Mouse (Mus musculus) megakaryocyte-erythroid progenitor cell, adult 5-6 weeks (primary cell): ENCODE results near the gene Apoc2. TPM values are rescaled to one million over a fixed set of nuclear protein-coding genes. Genes with fewer than 3 reads are reported as not detected.
"Not testable (repeated sequence)": the region's sequence is repeated elsewhere in the genome, so short reads cannot be mapped to it uniquely, and the experiment has no call there.

Experiments
- ATAC-seq: replicated peaks from 2 replicates; pipeline ENCODE4 v1.8.0; 2016; ENCODE audit warnings: mild to moderate bottlenecking, inconsistent platforms; ENCODE audit not compliant: severe bottlenecking, poor library complexity, low FRiP score, low TSS enrichment
- total RNA-seq, 2 experiments: library from RNA; stranded (forward) in 1 of 2; stranded (reverse) in 1 of 2; fragments of 200-1000, 215-1000 nt in 1 of 2; fragments of >200 nt in 1 of 2; fragmentation: Nextera tagmentation in 1 of 2; gene quantifications; 2 replicates each; pipeline ENCODE4 v1.2.3; 2014 to 2017

Apoc2 gene
- total RNA-seq, 2 experiments from 2014 or later: not detected

- no peak for ATAC-seq
These were observed 22.7 kb upstream of the Apoc2 start for GRCm38 (mm10) chr7:19700299-19701068.

- no peak for ATAC-seq
These were observed 22.0 kb upstream of the Apoc2 start for GRCm38 (mm10) chr7:19699827-19700148.

- ATAC-seq: peak; percentile 65
These were observed 21.4 kb upstream of the Apoc2 start, which contains the start of gene Apoe for GRCm38 (mm10) chr7:19698907-19699826. TSS of gene Apoe (minus strand) at chr7:19699188.

- no peak for ATAC-seq
These were observed 20.5 kb upstream of the Apoc2 start for GRCm38 (mm10) chr7:19697949-19698906.

GRCm38 (mm10) chr7:19696336-19696873 is 18.7 kb upstream of the Apoc2 start:
- ATAC-seq: no peak

- ATAC-seq: no peak
These were observed 18.1 kb upstream of the Apoc2 start for GRCm38 (mm10) chr7:19695881-19696280.

- ATAC-seq: no peak
These were observed 17.5 kb upstream of the Apoc2 start for GRCm38 (mm10) chr7:19695213-19695594.

- ATAC-seq: no peak
These were observed 16.8 kb upstream of the Apoc2 start for GRCm38 (mm10) chr7:19694336-19695212.

- no peak for ATAC-seq
These were observed 15.7 kb upstream of the Apoc2 start for GRCm38 (mm10) chr7:19693421-19693820.

GRCm38 (mm10) chr7:19691873-19692865 is 14.4 kb upstream of the Apoc2 start, which contains the start of gene Apoc1:
TSS of gene Apoc1 (minus strand) at chr7:19692660.
- ATAC-seq: no peak

GRCm38 (mm10) chr7:19691434-19691833 is 13.7 kb upstream of the Apoc2 start:
- no peak for ATAC-seq

- ATAC-seq: no peak
These were observed 13.1 kb upstream of the Apoc2 start for GRCm38 (mm10) chr7:19690845-19691244.

- ATAC-seq: no peak
These were observed 10.9 kb upstream of the Apoc2 start for GRCm38 (mm10) chr7:19688611-19689010.

GRCm38 (mm10) chr7:19688101-19688500 is 10.4 kb upstream of the Apoc2 start:
- ATAC-seq: no peak

GRCm38 (mm10) chr7:19686927-19687583 is 9.3 kb upstream of the Apoc2 start:
- not testable (repeated sequence) for ATAC-seq

GRCm38 (mm10) chr7:19686521-19686920 is 8.8 kb upstream of the Apoc2 start:
- ATAC-seq: no peak

- no peak for ATAC-seq
These were observed 7.6 kb upstream of the Apoc2 start for GRCm38 (mm10) chr7:19685374-19685773.
